Mouse (Mus musculus): ENCODE measurements at regions not wholly inside any gene's neighbourhood (a gene's known extent, or its start where the extent isn't known, plus 50 kb on each side); places are given as distances from the start of the nearest gene placed in this dataset.

GRCm38 (mm10) chr11:71897141-71897540 lies 140.2 kb downstream of the Aipl1 start:
- ChIA-PET POLR2A (no interaction called here), CTCF (interaction anchor here in 3 of 4 experiments (0.6 to 1.0 kb wide), 3 partner anchors 129 to 538 kb away, joined by 3 to 7 read pairs (median 3); no protein-coding TSS in a partner anchor)

GRCm38 (mm10) chr11:71891181-71891580 lies 141.5 kb downstream of the Wscd1 start:
- CTCF ChIA-PET: no interaction called here
- POLR2A ChIA-PET: no interaction called here

GRCm38 (mm10) chr11:71889161-71889560 lies 139.4 kb downstream of the Wscd1 start:
- ChIA-PET CTCF (no interaction called here), POLR2A (no interaction called here)

- ChIA-PET POLR2A (no interaction called here), CTCF (no interaction called here)
Measured at GRCm38 (mm10) chr11:71887211-71887610, 137.5 kb downstream of the Wscd1 start.

GRCm38 (mm10) chr11:71886771-71887170 lies 137.1 kb downstream of the Wscd1 start:
- POLR2A ChIA-PET: no interaction called here
- CTCF ChIA-PET: no interaction called here

- ChIA-PET CTCF (no interaction called here), POLR2A (no interaction called here)
Measured at GRCm38 (mm10) chr11:71884861-71885260, 135.1 kb downstream of the Wscd1 start.

- POLR2A ChIA-PET: no interaction called here
- CTCF ChIA-PET: no interaction called here
Measured at GRCm38 (mm10) chr11:71881841-71882240, 132.1 kb downstream of the Wscd1 start.

- CTCF ChIA-PET: no interaction called here
Measured at GRCm38 (mm10) chr11:71871297-71871696, 121.6 kb downstream of the Wscd1 start.

GRCm38 (mm10) chr11:71866690-71867089 lies 117.0 kb downstream of the Wscd1 start:
- POLR2A ChIA-PET: no interaction called here

More at GRCm38 (mm10) chr11:71871297-71871696, 121.6 kb downstream of the Wscd1 start:
- POLR2A ChIA-PET: no interaction called here

GRCm38 (mm10) chr11:71857926-71858325 lies 108.2 kb downstream of the Wscd1 start:
- ChIA-PET POLR2A (interaction anchor here in 1 of 4 experiments (0.8 kb wide), 1 partner anchor 16 kb away, joined by 4 read pairs; no protein-coding TSS in a partner anchor), CTCF (no interaction called here)

More at GRCm38 (mm10) chr11:71866690-71867089, 117.0 kb downstream of the Wscd1 start:
- CTCF ChIA-PET: no interaction called here

- ChIA-PET CTCF (interaction anchor here in 1 of 4 experiments (0.6 kb wide), 1 partner anchor 168 kb away, joined by 5 read pairs; no protein-coding TSS in a partner anchor), POLR2A (no interaction called here)
Measured at GRCm38 (mm10) chr11:71855557-71855956, 105.8 kb downstream of the Wscd1 start.

GRCm38 (mm10) chr11:71855058-71855457 lies 105.3 kb downstream of the Wscd1 start:
- ChIA-PET CTCF (interaction anchor here in 2 of 4 experiments (0.6 to 0.9 kb wide), 3 partner anchors 74 to 580 kb away, joined by 3 to 5 read pairs (median 4); partner anchors contain the start of gene Ggt6 (in 1 of the 2)), POLR2A (interaction anchor here in 1 of 4 experiments (0.7 to 0.8 kb wide), 2 partner anchors 11 to 944 kb away, joined by 8 to 9 read pairs; no protein-coding TSS in a partner anchor)

- CTCF ChIA-PET: interaction anchor here in 1 of 4 experiments (0.6 kb wide), 2 partner anchors 218 to 219 kb away, joined by 3 to 4 read pairs; no protein-coding TSS in a partner anchor
Measured at GRCm38 (mm10) chr11:71847684-71848367, 98.1 kb downstream of the Wscd1 start.

GRCm38 (mm10) chr11:71846496-71846895 lies 96.8 kb downstream of the Wscd1 start:
- POLR2A ChIA-PET: no interaction called here
- CTCF ChIA-PET: no interaction called here

More at GRCm38 (mm10) chr11:71847684-71848367, 98.1 kb downstream of the Wscd1 start:
- POLR2A ChIA-PET: no interaction called here

- ChIA-PET CTCF (no interaction called here), POLR2A (no interaction called here)
Measured at GRCm38 (mm10) chr11:71840635-71841443, 91.1 kb downstream of the Wscd1 start.
